Comparison of ENCODE assay signal across 8 mouse cellular contexts in the genomic region with DNA sequence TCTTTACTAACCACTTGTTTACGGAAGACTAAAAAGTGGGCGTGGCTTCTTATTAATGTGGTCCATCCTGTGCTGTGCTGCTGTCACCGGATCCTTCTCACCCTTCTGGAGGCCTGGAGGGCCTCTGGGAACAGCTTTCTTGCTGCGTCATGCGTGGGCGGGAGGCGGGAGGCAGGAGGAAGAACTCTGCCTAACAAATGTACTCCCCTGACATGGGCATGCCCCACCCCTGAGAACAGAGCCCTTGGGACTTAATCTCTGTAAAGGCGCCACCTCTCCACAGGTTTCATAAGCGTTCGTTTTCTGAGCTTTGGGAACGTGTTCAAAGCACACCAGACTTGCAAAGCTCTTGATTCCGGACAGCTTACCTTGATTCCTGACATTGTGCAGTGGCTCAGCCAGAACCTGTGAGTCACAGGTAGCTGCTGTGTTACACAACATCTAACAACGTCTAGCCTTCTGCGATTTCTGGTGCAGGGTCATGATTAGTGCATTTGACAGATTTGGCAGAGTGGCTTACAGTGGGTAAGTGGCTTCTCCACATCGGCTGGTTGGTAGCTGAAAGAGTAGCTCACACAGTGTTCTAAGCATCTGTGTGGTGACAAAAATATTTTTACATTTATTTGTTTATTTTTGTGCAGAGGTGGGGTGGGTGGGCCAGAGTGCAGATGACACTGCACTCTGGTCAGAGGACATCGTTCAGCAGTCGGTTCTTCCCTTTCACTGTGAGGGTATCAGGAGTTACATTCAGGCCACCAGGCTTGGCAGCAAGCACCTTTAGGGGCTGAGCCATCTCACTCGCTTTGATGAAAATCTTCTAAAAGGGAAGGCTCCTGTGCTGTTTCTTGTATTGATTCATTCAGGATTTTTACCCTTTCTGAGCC. TPM values are rescaled to one million over a fixed set of nuclear protein-coding genes. Genes with fewer than 3 reads are reported as not detected.
A peak's percentile ranks its signal among the peaks of the same experiment; 100 is the strongest.
DNase-seq lines count a peak whose midpoint lies in the region; ATAC-seq lines count a peak whose summit lies in the region.

No protein-coding gene starts in this region.

- H3K4me1 ChIP-seq in kidney, embryonic 14.5 days (ENCODE audit: control insufficient read depth, insufficient read depth, low read length) = no peaks in the 10 kb centered on the region
- peaks cover 6% of the 10 kb centered on the region; the same call in 1 of the 2 replicates for H3K4me1 ChIP-seq in kidney, embryonic 15.5 days

- peak; percentile 11 for DNase-seq in kidney, adult 11 months
- peak; percentile 37 for DNase-seq in adrenal gland, postnatal 25 days
- peak; percentile 13 for DNase-seq in ovary, postnatal 14 days (ENCODE audit: low spot score)
- no peak for DNase-seq in thymus, postnatal 10 days (ENCODE audit: low spot score in 2 of 2)
- no peak for DNase-seq in spleen, postnatal 10 days (ENCODE audit: low spot score in 2 of 2)
- no peak for DNase-seq in thymus, postnatal 25 days

- H3K9ac ChIP-seq in kidney, embryonic 14.5 days (ENCODE audit: low read depth, low read length) = no peak overlapping the region
- no peak overlapping the region for H3K9ac ChIP-seq in kidney, embryonic 15.5 days

- no peaks in the 10 kb centered on the region for H3K36me3 ChIP-seq in kidney, embryonic 14.5 days (ENCODE audit: control insufficient read depth, insufficient read depth, low read length)
- no peaks in the 10 kb centered on the region for H3K36me3 ChIP-seq in kidney, embryonic 15.5 days

- no peak overlapping the region for H3K27ac ChIP-seq in kidney, embryonic 14.5 days (ENCODE audit: low read depth, low read length)
- H3K27ac ChIP-seq in kidney, embryonic 15.5 days = no peak overlapping the region

- H3K4me3 ChIP-seq in kidney, embryonic 14.5 days (ENCODE audit: low read length) = no peak overlapping the region
- no peak overlapping the region for H3K4me3 ChIP-seq in kidney, embryonic 15.5 days (replicated peaks)

- no peaks in the 10 kb centered on the region for H3K27me3 ChIP-seq in kidney, embryonic 14.5 days (ENCODE audit: control insufficient read depth, insufficient read depth, low read length)
- H3K27me3 ChIP-seq in kidney, embryonic 15.5 days = no peaks in the 10 kb centered on the region

- H3K9me3 ChIP-seq in kidney, embryonic 14.5 days (ENCODE audit: control insufficient read depth, low read length) = 0 out of 2 replicates have a peak, but pooled peaks cover 3% of the 10 kb centered on the region
- no peaks in the 10 kb centered on the region; the same call in 1 of the 2 replicates for H3K9me3 ChIP-seq in kidney, embryonic 15.5 days (replicated peaks)

- 56% methylated on average over 18 of the region's 18 CpGs for WGBS in kidney, embryonic 14.5 days
- WGBS in kidney, embryonic 15.5 days = 54% methylated on average over 18 of the region's 18 CpGs

- no peak for ATAC-seq in kidney, embryonic 14.5 days (ENCODE audit: low FRiP score, low TSS enrichment)
- ATAC-seq in kidney, embryonic 15.5 days (replicated peaks; ENCODE audit: low FRiP score) = peak; percentile 25; the same call in 1 of the 2 replicates

- no peak overlapping the region for H3K4me2 ChIP-seq in kidney, embryonic 14.5 days (replicated peaks; ENCODE audit: low read depth, low read length)
- no peak overlapping the region for H3K4me2 ChIP-seq in kidney, embryonic 15.5 days

RNA-seq across cellular contexts. Expression of a gene that starts 2.1 kb away (rescaled TPM):
- polyA plus RNA-seq in kidney, embryonic 14.5 days (2014; fragmentation: Nextera tagmentation; extraction: Ambion mirVana) = not detected in 2 replicates
- 78.1 and 82.3 TPM in 2 replicates for total RNA-seq in adrenal gland, postnatal 25 days (2021)
- 0.29 and 0.54 TPM in 2 replicates for polyA plus RNA-seq in kidney, embryonic 15.5 days (2015; fragmentation: Nextera tagmentation; extraction: Ambion mirVana)

RNA-seq across cellular contexts. Expression of a gene that starts 29.1 kb away (rescaled TPM):
- 0.31 and 1.1 TPM in 2 replicates for polyA plus RNA-seq in kidney, embryonic 14.5 days (2014; fragmentation: Nextera tagmentation; extraction: Ambion mirVana)
- total RNA-seq in adrenal gland, postnatal 25 days (2021) = 1.6 and 132 TPM in 2 replicates
- polyA plus RNA-seq in kidney, embryonic 15.5 days (2015; fragmentation: Nextera tagmentation; extraction: Ambion mirVana) = 10.8 and 32.4 TPM in 2 replicates

RNA-seq across cellular contexts. Expression of a gene that starts 30.7 kb away (rescaled TPM):
- polyA plus RNA-seq in kidney, embryonic 14.5 days (2014; fragmentation: Nextera tagmentation; extraction: Ambion mirVana) = not detected in 2 replicates
- 0.97 and 12.6 TPM in 2 replicates for total RNA-seq in adrenal gland, postnatal 25 days (2021)
- not detected in 2 replicates for polyA plus RNA-seq in kidney, embryonic 15.5 days (2015; fragmentation: Nextera tagmentation; extraction: Ambion mirVana)

Comparison
In these comparisons a context has a peak if more than half of its experiments do, and no peak if none do; other contexts are left out.
1. DNase-seq: peak in kidney, adult 11 months (single experiment), adrenal gland, postnatal 25 days (single experiment) and ovary, postnatal 14 days (single experiment); none in thymus, postnatal 10 days (0 of 2), spleen, postnatal 10 days (0 of 2) and thymus, postnatal 25 days (single experiment).